Mouse (Mus musculus): Measurements from ENCODE around the gene Fxyd3. TPM values are rescaled to one million over a fixed set of nuclear protein-coding genes. Genes with fewer than 3 reads are reported as not detected.

The Fxyd3 gene
- polyA plus RNA-seq, 1 experiment: 0.01 TPM

DNA sequence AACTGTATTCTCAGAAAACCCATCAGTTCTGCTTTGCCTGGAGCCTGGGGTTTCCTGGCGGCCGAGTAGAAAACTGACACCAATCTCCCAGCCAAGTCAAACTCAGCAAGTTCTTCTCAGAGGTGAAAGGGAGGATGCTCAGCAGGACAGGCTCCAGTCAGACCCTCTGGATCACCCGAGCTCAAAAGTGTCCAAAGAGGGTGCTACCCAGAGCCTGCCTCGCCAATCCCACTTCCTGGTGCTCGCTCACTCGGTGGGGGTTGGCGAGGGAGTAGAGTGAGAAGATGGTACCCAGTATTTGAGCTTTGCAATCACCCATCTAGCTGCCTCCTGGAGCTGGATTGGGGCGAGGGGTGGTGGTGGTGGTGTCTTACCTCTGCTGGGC lies 35.5 kb downstream of the Fxyd3 start:
- peak overlapping the region; percentile 74 for H3K4me2 ChIP-seq (ENCODE audit: low read depth)
- H3K79me2 ChIP-seq (ENCODE audit: control insufficient read depth, insufficient read depth): no peaks in the 10 kb centered on the region
- H3K4me3 ChIP-seq: peak overlapping the region; percentile 20
- TF ChIP-seq MYOD1 (IDR thresholded peaks at IDR 0.05; ENCODE audit: control insufficient read depth in 1 of 3, insufficient read length in 2 of 3, low read depth in 2 of 3): no peak
- TF ChIP-seq TCF12 (IDR thresholded peaks at IDR 0.05; ENCODE audit: insufficient read depth, poor library complexity, severe bottlenecking): no peak
- peak overlapping the region; percentile 14 for H3ac ChIP-seq (ENCODE audit: control insufficient read depth, insufficient read length)
- H3K27me3 ChIP-seq (ENCODE audit: control insufficient read depth, insufficient read depth, insufficient read length): no peaks in the 10 kb centered on the region
- H3K36me3 ChIP-seq (ENCODE audit: control insufficient read depth, insufficient read depth): no peaks in the 10 kb centered on the region

DNA sequence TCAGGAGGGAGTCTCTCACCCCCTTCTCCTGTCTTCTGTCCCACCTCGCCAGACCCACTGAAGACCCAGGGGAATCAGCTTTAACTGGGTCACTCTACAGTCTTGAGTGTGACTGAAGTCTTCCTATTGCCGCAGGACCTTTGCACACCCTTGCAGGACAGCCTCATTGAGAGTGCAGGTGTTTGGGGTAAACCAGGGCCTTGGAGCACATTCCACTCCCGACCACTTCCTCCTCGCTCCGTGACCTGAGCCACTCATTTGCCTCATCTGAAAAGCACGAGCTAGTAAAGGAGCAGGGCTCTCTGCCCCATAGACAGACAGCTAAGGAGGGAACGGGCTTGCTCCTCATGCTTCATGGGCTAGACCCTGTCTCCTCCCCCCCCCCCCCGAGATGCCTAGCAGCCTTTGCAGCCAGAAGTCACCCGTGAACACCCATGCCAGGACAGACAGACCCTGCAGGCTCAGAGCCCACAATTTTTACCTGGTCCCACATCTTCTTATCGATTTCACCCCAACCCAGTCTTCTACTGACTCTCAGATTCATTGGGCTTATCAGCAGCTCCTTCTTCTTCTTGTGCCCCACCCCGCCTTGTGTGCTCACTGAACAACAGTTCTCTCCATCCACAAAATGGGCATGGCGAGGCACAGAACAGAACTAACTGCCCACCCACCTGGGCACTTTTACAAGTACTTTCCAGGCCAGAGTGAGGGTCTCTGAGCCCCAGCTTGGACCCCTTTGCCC lies 36.1 kb downstream of the Fxyd3 start:
- Histone ChIP-seq H3K36me3 (ENCODE audit: control insufficient read depth, insufficient read depth) (no peaks in the 10 kb centered on the region), H3K4me3 (no peak overlapping the region), H3ac (ENCODE audit: control insufficient read depth, insufficient read length) (no peak overlapping the region), H3K79me2 (ENCODE audit: control insufficient read depth, insufficient read depth) (no peaks in the 10 kb centered on the region), H3K4me2 (ENCODE audit: low read depth) (no peak overlapping the region), H3K27me3 (ENCODE audit: control insufficient read depth, insufficient read depth, insufficient read length) (no peaks in the 10 kb centered on the region)
- TF ChIP-seq USF1 (IDR thresholded peaks at IDR 0.05; ENCODE audit: low read depth) (no peak), SRF (IDR thresholded peaks at IDR 0.05; ENCODE audit: control insufficient read depth, insufficient read length, low read depth) (no peak), E2F4 (IDR thresholded peaks at IDR 0.05; ENCODE audit: insufficient read depth) (no peak)

DNA sequence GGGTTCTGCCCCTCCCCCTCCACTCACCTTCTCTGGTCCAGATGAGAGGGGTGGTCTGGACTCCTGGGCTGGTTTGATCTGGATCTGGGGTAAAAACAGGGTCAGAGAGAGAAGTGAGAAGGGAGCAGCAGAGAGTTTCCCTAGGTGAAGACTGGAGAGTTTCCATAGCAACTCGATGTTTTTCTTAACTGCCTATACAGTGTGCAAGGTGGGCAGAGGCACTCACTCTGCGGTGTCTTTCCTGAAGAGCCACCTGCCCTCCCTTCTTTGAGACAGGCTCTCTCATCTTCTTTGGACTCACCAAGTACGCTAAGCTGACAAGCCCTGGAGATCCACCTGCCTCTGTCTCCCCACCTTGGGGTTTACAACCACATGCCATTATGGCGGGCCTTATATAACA lies 37.5 kb downstream of the Fxyd3 start:
- TF ChIP-seq POLR2A (IDR thresholded peaks at IDR 0.05; ENCODE audit: insufficient read length, low read depth) (no peak), TCF3 (IDR thresholded peaks at IDR 0.05; ENCODE audit: insufficient read length, low read depth) (no peak), MYOD1 (IDR thresholded peaks at IDR 0.05; ENCODE audit: control insufficient read depth in 1 of 3, insufficient read length in 2 of 3, low read depth in 2 of 3) (no peak), REST (IDR thresholded peaks at IDR 0.05; ENCODE audit: insufficient read depth, insufficient read length) (no peak), TCF12 (IDR thresholded peaks at IDR 0.05; ENCODE audit: insufficient read depth, poor library complexity, severe bottlenecking) (no peak), MAX (IDR thresholded peaks at IDR 0.05; ENCODE audit: low read depth) (no peak), USF1 (IDR thresholded peaks at IDR 0.05; ENCODE audit: low read depth) (no peak), E2F4 (IDR thresholded peaks at IDR 0.05; ENCODE audit: insufficient read depth) (no peak), SRF (IDR thresholded peaks at IDR 0.05; ENCODE audit: control insufficient read depth, insufficient read length, low read depth) (no peak), POLR2AphosphoS2 (IDR thresholded peaks at IDR 0.05; ENCODE audit: insufficient read length, low read depth) (no peak), CEBPB (IDR thresholded peaks at IDR 0.05; ENCODE audit: insufficient read depth, poor library complexity, severe bottlenecking) (no peak), MYOG (IDR thresholded peaks at IDR 0.05; ENCODE audit: control insufficient read depth in 1 of 3, insufficient read depth in 1 of 3, insufficient read length in 2 of 3, low read depth in 2 of 3) (no peak)
- H3K36me3 ChIP-seq (ENCODE audit: control insufficient read depth, insufficient read depth): no peaks in the 10 kb centered on the region
- H3K27me3 ChIP-seq (ENCODE audit: control insufficient read depth, insufficient read depth, insufficient read length): no peaks in the 10 kb centered on the region
- H3K4me3 ChIP-seq: no peak overlapping the region
- H3K4me2 ChIP-seq (ENCODE audit: low read depth): no peak overlapping the region
- no peak overlapping the region for H3ac ChIP-seq (ENCODE audit: control insufficient read depth, insufficient read length)
- no peaks in the 10 kb centered on the region for H3K79me2 ChIP-seq (ENCODE audit: control insufficient read depth, insufficient read depth)

DNA sequence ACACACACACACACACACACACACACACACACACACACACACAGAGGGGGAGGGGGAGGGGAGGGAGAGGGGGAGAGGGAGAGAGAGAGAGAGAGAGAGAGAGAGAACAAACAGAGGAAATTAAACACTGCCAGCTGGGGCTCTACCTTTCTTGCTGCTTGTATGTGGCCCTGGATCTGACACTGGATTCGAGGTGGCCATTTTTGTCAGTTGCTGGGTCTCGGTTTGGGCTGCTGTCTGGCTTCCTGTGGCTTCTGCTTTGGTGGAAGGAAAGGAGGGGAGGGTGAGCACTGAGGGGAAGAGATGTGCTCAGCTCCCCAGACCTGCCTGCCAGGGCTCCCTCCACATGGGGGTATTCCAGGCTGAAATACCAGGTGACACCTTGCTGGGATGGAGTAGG lies 38.8 kb downstream of the Fxyd3 start:
- H3K36me3 ChIP-seq (ENCODE audit: control insufficient read depth, insufficient read depth): no peaks in the 10 kb centered on the region
- TF ChIP-seq SRF (IDR thresholded peaks at IDR 0.05; ENCODE audit: control insufficient read depth, insufficient read length, low read depth) (no peak), MYOD1 (IDR thresholded peaks at IDR 0.05; ENCODE audit: control insufficient read depth in 1 of 3, insufficient read length in 2 of 3, low read depth in 2 of 3) (no peak), POLR2AphosphoS2 (IDR thresholded peaks at IDR 0.05; ENCODE audit: insufficient read length, low read depth) (no peak), TCF3 (IDR thresholded peaks at IDR 0.05; ENCODE audit: insufficient read length, low read depth) (no peak), POLR2A (IDR thresholded peaks at IDR 0.05; ENCODE audit: insufficient read length, low read depth) (no peak), MAX (IDR thresholded peaks at IDR 0.05; ENCODE audit: low read depth) (no peak), REST (IDR thresholded peaks at IDR 0.05; ENCODE audit: insufficient read depth, insufficient read length) (no peak), TCF12 (IDR thresholded peaks at IDR 0.05; ENCODE audit: insufficient read depth, poor library complexity, severe bottlenecking) (no peak), CEBPB (IDR thresholded peaks at IDR 0.05; ENCODE audit: insufficient read depth, poor library complexity, severe bottlenecking) (no peak), MYOG (IDR thresholded peaks at IDR 0.05; ENCODE audit: control insufficient read depth in 1 of 3, insufficient read depth in 1 of 3, insufficient read length in 2 of 3, low read depth in 2 of 3) (no peak), E2F4 (IDR thresholded peaks at IDR 0.05; ENCODE audit: insufficient read depth) (no peak)
- no peak overlapping the region for H3K4me3 ChIP-seq
- H3K79me2 ChIP-seq (ENCODE audit: control insufficient read depth, insufficient read depth): no peaks in the 10 kb centered on the region
- H3ac ChIP-seq (ENCODE audit: control insufficient read depth, insufficient read length): no peak overlapping the region
- no peaks in the 10 kb centered on the region for H3K27me3 ChIP-seq (ENCODE audit: control insufficient read depth, insufficient read depth, insufficient read length)
- no peak overlapping the region for H3K4me2 ChIP-seq (ENCODE audit: low read depth)

DNA sequence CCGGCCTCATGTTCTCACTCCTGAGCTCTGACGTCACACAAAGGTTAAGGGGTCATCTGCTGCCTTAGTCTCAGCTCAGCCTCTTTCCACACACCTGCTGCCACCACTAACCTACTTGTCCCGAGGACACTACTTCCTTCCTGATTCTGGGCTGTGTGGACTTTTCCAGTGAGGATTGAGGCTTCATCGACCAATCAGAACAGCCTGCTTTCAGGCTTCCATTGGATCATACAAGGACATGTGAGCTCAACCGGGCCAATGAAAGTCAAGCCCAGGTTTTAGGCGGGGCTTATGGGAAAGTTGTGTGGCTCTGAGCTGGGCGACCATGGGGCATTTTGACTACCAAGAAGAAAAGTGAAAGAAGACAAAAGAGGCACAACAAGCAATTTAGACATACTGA lies 39.6 kb downstream of the Fxyd3 start:
- Histone ChIP-seq H3K27me3 (ENCODE audit: control insufficient read depth, insufficient read depth, insufficient read length) (no peaks in the 10 kb centered on the region), H3K79me2 (ENCODE audit: control insufficient read depth, insufficient read depth) (no peaks in the 10 kb centered on the region)
- TF ChIP-seq CEBPB (IDR thresholded peaks at IDR 0.05; ENCODE audit: insufficient read depth, poor library complexity, severe bottlenecking) (no peak), USF1 (IDR thresholded peaks at IDR 0.05; ENCODE audit: low read depth) (no peak), TCF3 (IDR thresholded peaks at IDR 0.05; ENCODE audit: insufficient read length, low read depth) (no peak), MYOG (IDR thresholded peaks at IDR 0.05; ENCODE audit: control insufficient read depth in 1 of 3, insufficient read depth in 1 of 3, insufficient read length in 2 of 3, low read depth in 2 of 3) (no peak), REST (IDR thresholded peaks at IDR 0.05; ENCODE audit: insufficient read depth, insufficient read length) (no peak), POLR2AphosphoS2 (IDR thresholded peaks at IDR 0.05; ENCODE audit: insufficient read length, low read depth) (no peak), POLR2A (IDR thresholded peaks at IDR 0.05; ENCODE audit: insufficient read length, low read depth) (no peak), MYOD1 (IDR thresholded peaks at IDR 0.05; ENCODE audit: control insufficient read depth in 1 of 3, insufficient read length in 2 of 3, low read depth in 2 of 3) (no peak), SRF (IDR thresholded peaks at IDR 0.05; ENCODE audit: control insufficient read depth, insufficient read length, low read depth) (no peak), E2F4 (IDR thresholded peaks at IDR 0.05; ENCODE audit: insufficient read depth) (no peak), MAX (IDR thresholded peaks at IDR 0.05; ENCODE audit: low read depth) (no peak), TCF12 (IDR thresholded peaks at IDR 0.05; ENCODE audit: insufficient read depth, poor library complexity, severe bottlenecking) (no peak)

More for the DNA sequence above, 39.6 kb downstream of the Fxyd3 start:
- no peak overlapping the region for H3K4me3 ChIP-seq
- no peak overlapping the region for H3K4me2 ChIP-seq (ENCODE audit: low read depth)
- no peaks in the 10 kb centered on the region for H3K36me3 ChIP-seq (ENCODE audit: control insufficient read depth, insufficient read depth)
- H3ac ChIP-seq (ENCODE audit: control insufficient read depth, insufficient read length): no peak overlapping the region
